Mouse (Mus musculus) cerebellum, adult 2 months (tissue): ENCODE measurements around the gene Spint5.

Source experiments
- CTCF ChIP-seq: fragments of 200-500 bp; IDR thresholded peaks from 2 replicates; pipeline ENCODE4 v1.5.1; 2011; ENCODE audit warnings: low read depth, mild to moderate bottlenecking, control low read depth, low read length, moderate library complexity, borderline replicate concordance; ENCODE audit not compliant: insufficient read depth
- POLR2A ChIP-seq: fragments of 200-500 bp; IDR thresholded peaks from 2 replicates; pipeline ENCODE4 v1.6.1; 2011; ENCODE audit warnings: low read length, control low read depth, borderline replicate concordance; ENCODE audit not compliant: insufficient read depth

- TF ChIP-seq CTCF = no peak
- no peak for TF ChIP-seq POLR2A
These were observed 44.8 kb upstream of the Spint5 start for GRCm38 (mm10) chr2:164670261-164670660.
